35 mouse cellular contexts compared by ENCODE assay signal in the genomic region with DNA sequence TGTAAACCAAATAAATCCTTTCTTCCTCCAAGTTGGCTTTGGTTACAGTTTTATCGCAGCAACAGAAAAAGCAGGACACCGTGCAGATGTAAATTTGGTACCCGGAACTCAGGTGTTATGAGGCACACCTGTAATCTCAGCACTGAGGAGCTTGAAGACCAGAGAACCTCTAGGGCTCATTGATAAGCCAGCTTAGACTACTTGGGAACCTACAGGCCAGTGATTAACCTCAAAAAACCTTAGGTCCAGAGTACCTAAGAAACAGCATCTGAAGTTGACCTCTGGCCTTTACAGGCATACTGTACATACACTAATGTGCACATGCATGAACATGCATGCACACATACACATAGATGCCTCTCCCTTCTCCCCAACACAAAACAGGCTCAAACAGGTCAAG.
"Had no signal": no experiment of that assay in that cellular context is flagged by ENCODE, and none has a peak within 500 bp of the region (broad histone marks: within the 10 kb centered on the region; RNA-seq: fewer than 3 reads in every experiment).

No protein-coding gene starts in this region.

- H3K4me1 ChIP-seq: heart, embryonic 10.5 days; heart, embryonic 12.5 days; heart, embryonic 13.5 days; heart, embryonic 15.5 days; hindbrain, embryonic 12.5 days; hindbrain, embryonic 15.5 days; intestine, embryonic 15.5 days; kidney, embryonic 15.5 days had no signal

- H3K36me3 ChIP-seq: heart, embryonic 10.5 days; heart, embryonic 12.5 days; heart, embryonic 13.5 days; heart, embryonic 15.5 days; hindbrain, embryonic 10.5 days; hindbrain, embryonic 12.5 days; hindbrain, embryonic 13.5 days; hindbrain, embryonic 15.5 days; intestine, embryonic 15.5 days; kidney, embryonic 15.5 days had no signal

- DNase-seq: heart, postnatal 10 days; heart, postnatal 14 days; heart, postnatal 36 days; heart, postnatal 4 days; kidney, adult 11 months; kidney, adult 18-20 months; kidney, adult 2 months; kidney, adult 8-10 months; kidney, adult 9 months; kidney, postnatal 10 days; kidney, postnatal 14 days; kidney, postnatal 25 days; kidney, postnatal 36 days; kidney, postnatal 4 days; layer of hippocampus, adult 9-11 months; layer of hippocampus, postnatal 36 days had no signal

- ATAC-seq: hindbrain, embryonic 16.5 days; hindbrain, postnatal 0 days; inflammation-experienced regulatory T-cells, adult 6 months; intestine, embryonic 15.5 days; intestine, embryonic 16.5 days; intestine, postnatal 0 days had no signal

- H3K27me3 ChIP-seq: heart, embryonic 12.5 days; heart, embryonic 13.5 days; heart, embryonic 15.5 days; intestine, embryonic 15.5 days; kidney, embryonic 15.5 days had no signal

- H3K4me3 ChIP-seq: heart, embryonic 10.5 days; heart, embryonic 12.5 days; heart, embryonic 13.5 days; heart, embryonic 15.5 days; hindbrain, embryonic 10.5 days; hindbrain, embryonic 12.5 days; hindbrain, embryonic 13.5 days; hindbrain, embryonic 15.5 days; intestine, embryonic 15.5 days; kidney, embryonic 15.5 days; layer of hippocampus, adult 2 months had no signal

- H3K27ac ChIP-seq: heart, embryonic 10.5 days; heart, embryonic 13.5 days; heart, embryonic 15.5 days; hindbrain, embryonic 10.5 days; hindbrain, embryonic 12.5 days; hindbrain, embryonic 13.5 days; hindbrain, embryonic 14.5 days; hindbrain, embryonic 15.5 days; hindbrain, postnatal 0 days; intestine, embryonic 15.5 days; kidney, embryonic 15.5 days; kidney, postnatal 0 days; layer of hippocampus, adult 2 months had no signal

- H3K4me2 ChIP-seq: heart, embryonic 11.5 days; heart, embryonic 12.5 days; heart, embryonic 13.5 days; heart, embryonic 15.5 days; hindbrain, embryonic 12.5 days; hindbrain, embryonic 13.5 days; hindbrain, embryonic 14.5 days; hindbrain, embryonic 15.5 days; intestine, embryonic 15.5 days; kidney, embryonic 15.5 days had no signal

- H3K9me3 ChIP-seq: heart, embryonic 13.5 days; heart, embryonic 15.5 days; hindbrain, embryonic 12.5 days; hindbrain, embryonic 15.5 days; intestine, embryonic 15.5 days; kidney, embryonic 15.5 days had no signal

- H3K9ac ChIP-seq: heart, embryonic 12.5 days; heart, embryonic 13.5 days; heart, embryonic 15.5 days; hindbrain, embryonic 12.5 days; hindbrain, embryonic 13.5 days; hindbrain, embryonic 14.5 days; hindbrain, embryonic 15.5 days; intestine, embryonic 15.5 days; kidney, embryonic 15.5 days had no signal
